Mouse (Mus musculus): ENCODE measurements around the gene Evi5. TPM values are rescaled to one million over a fixed set of nuclear protein-coding genes. Genes with fewer than 3 reads are reported as not detected.

Gene Evi5
- 54.8 and 57.4 TPM in 2 replicates for polyA plus RNA-seq (2016; fragmentation: Nextera tagmentation; extraction: Ambion mirVana)

GRCm38 (mm10) chr5:107874561-107875260 lies at the start of gene Evi5:
Gene Evi5 (minus strand): TSS chr5:107875107.
- 45% methylated on average over 4 of the region's 4 CpGs for WGBS
- Histone ChIP-seq H3K4me1 (no peaks in the 10 kb centered on the region; the same call in 1 of the 2 replicates), H3K27me3 (no peaks in the 10 kb centered on the region), H3K4me3 (replicated peaks) (no peak within 1 kb of the TSS), H3K9me3 (no peaks in the 10 kb centered on the region), H3K4me2 (no peak within 1 kb of the TSS), H3K36me3 (replicated peaks) (no peaks in the 10 kb centered on the region), H3K27ac (peak within 1 kb of the TSS; percentile 25; the same call in 1 of the 2 replicates), H3K9ac (no peak within 1 kb of the TSS)
- ATAC-seq (ENCODE audit: low FRiP score): no peak

- H3K4me1 ChIP-seq: no peaks in the 10 kb centered on the region
- no peak overlapping the region for H3K4me3 ChIP-seq (replicated peaks)
- H3K9me3 ChIP-seq: no peaks in the 10 kb centered on the region
- no peak overlapping the region for H3K27ac ChIP-seq
- ATAC-seq (ENCODE audit: low FRiP score): no peak
- H3K27me3 ChIP-seq: no peaks in the 10 kb centered on the region
- no peak overlapping the region for H3K4me2 ChIP-seq
- H3K36me3 ChIP-seq (replicated peaks): no peaks in the 10 kb centered on the region
- 78% methylated on average over 8 of the region's 8 CpGs for whole genome bisulfite sequencing
- no peak overlapping the region for H3K9ac ChIP-seq
Measured at GRCm38 (mm10) chr5:107924564-107924963, 49.7 kb upstream of the Evi5 start.

GRCm38 (mm10) chr5:107922836-107923235 lies 47.9 kb upstream of the Evi5 start:
- Histone ChIP-seq H3K27me3 (no peaks in the 10 kb centered on the region), H3K9ac (no peak overlapping the region), H3K36me3 (replicated peaks) (no peaks in the 10 kb centered on the region), H3K27ac (no peak overlapping the region), H3K9me3 (no peaks in the 10 kb centered on the region), H3K4me2 (no peak overlapping the region), H3K4me3 (replicated peaks) (no peak overlapping the region), H3K4me1 (no peaks in the 10 kb centered on the region)
- 94% methylated on average over 1 of the region's 1 CpGs for WGBS
- ATAC-seq (ENCODE audit: low FRiP score): no peak

- no peak overlapping the region for H3K4me3 ChIP-seq (replicated peaks)
- H3K9ac ChIP-seq: no peak overlapping the region
- no peak for ATAC-seq (ENCODE audit: low FRiP score)
- H3K36me3 ChIP-seq (replicated peaks): no peaks in the 10 kb centered on the region
- WGBS: 69% methylated on average over 2 of the region's 2 CpGs
- no peak overlapping the region for H3K27ac ChIP-seq
- no peaks in the 10 kb centered on the region for H3K27me3 ChIP-seq
- H3K4me2 ChIP-seq: no peak overlapping the region
- H3K9me3 ChIP-seq: no peaks in the 10 kb centered on the region
- no peaks in the 10 kb centered on the region for H3K4me1 ChIP-seq
Measured at GRCm38 (mm10) chr5:107921400-107922252, 46.7 kb upstream of the Evi5 start.

- no peak overlapping the region for H3K9ac ChIP-seq
- no peak overlapping the region for H3K27ac ChIP-seq
- peaks cover under 1% of the 10 kb centered on the region for H3K36me3 ChIP-seq (replicated peaks)
- H3K27me3 ChIP-seq: no peaks in the 10 kb centered on the region
- no peak overlapping the region for H3K4me2 ChIP-seq
- WGBS: 36% methylated on average over 4 of the region's 4 CpGs
- H3K4me3 ChIP-seq (replicated peaks): no peak overlapping the region
- H3K4me1 ChIP-seq: no peaks in the 10 kb centered on the region
- H3K9me3 ChIP-seq: no peaks in the 10 kb centered on the region
- ATAC-seq (ENCODE audit: low FRiP score): no peak
Measured at GRCm38 (mm10) chr5:107915280-107915679, 40.4 kb upstream of the Evi5 start.

- Histone ChIP-seq H3K4me1 (no peaks in the 10 kb centered on the region), H3K9ac (no peak overlapping the region), H3K4me3 (replicated peaks) (no peak overlapping the region), H3K27me3 (no peaks in the 10 kb centered on the region), H3K27ac (no peak overlapping the region), H3K36me3 (replicated peaks) (peaks cover 41% of the 10 kb centered on the region), H3K9me3 (no peaks in the 10 kb centered on the region), H3K4me2 (no peak overlapping the region)
- ATAC-seq (ENCODE audit: low FRiP score): no peak
- 94% methylated on average over 5 of the region's 5 CpGs for WGBS
Measured at GRCm38 (mm10) chr5:107911012-107911411, 36.1 kb upstream of the Evi5 start.

GRCm38 (mm10) chr5:107910084-107910616 lies 35.2 kb upstream of the Evi5 start:
- Histone ChIP-seq H3K27ac (no peak overlapping the region), H3K4me2 (no peak overlapping the region), H3K4me3 (replicated peaks) (no peak overlapping the region), H3K27me3 (no peaks in the 10 kb centered on the region), H3K9ac (no peak overlapping the region), H3K9me3 (no peaks in the 10 kb centered on the region), H3K36me3 (replicated peaks) (peaks cover 49% of the 10 kb centered on the region), H3K4me1 (no peaks in the 10 kb centered on the region)
- ATAC-seq (ENCODE audit: low FRiP score): no peak
- 70% methylated on average over 5 of the region's 5 CpGs for WGBS

GRCm38 (mm10) chr5:107909668-107910067 lies 34.8 kb upstream of the Evi5 start:
- no peaks in the 10 kb centered on the region for H3K4me1 ChIP-seq
- no peaks in the 10 kb centered on the region for H3K9me3 ChIP-seq
- H3K9ac ChIP-seq: no peak overlapping the region
- no peak overlapping the region for H3K27ac ChIP-seq
- WGBS: 82% methylated on average over 3 of the region's 3 CpGs
- no peaks in the 10 kb centered on the region for H3K27me3 ChIP-seq
- no peak for ATAC-seq (ENCODE audit: low FRiP score)
- no peak overlapping the region for H3K4me3 ChIP-seq (replicated peaks)
- peaks cover 54% of the 10 kb centered on the region for H3K36me3 ChIP-seq (replicated peaks)
- no peak overlapping the region for H3K4me2 ChIP-seq

GRCm38 (mm10) chr5:107908514-107909110 lies 33.7 kb upstream of the Evi5 start:
- no peaks in the 10 kb centered on the region for H3K4me1 ChIP-seq
- no peaks in the 10 kb centered on the region for H3K27me3 ChIP-seq
- no peak overlapping the region for H3K9ac ChIP-seq
- H3K4me3 ChIP-seq (replicated peaks): no peak overlapping the region
- 96% methylated on average over 2 of the region's 2 CpGs for WGBS
- ATAC-seq (ENCODE audit: low FRiP score): no peak
- no peaks in the 10 kb centered on the region for H3K9me3 ChIP-seq
- H3K4me2 ChIP-seq: no peak overlapping the region
- H3K27ac ChIP-seq: no peak overlapping the region
- H3K36me3 ChIP-seq (replicated peaks): peaks cover 63% of the 10 kb centered on the region

- Histone ChIP-seq H3K9me3 (no peaks in the 10 kb centered on the region), H3K27me3 (no peaks in the 10 kb centered on the region), H3K27ac (no peak overlapping the region), H3K36me3 (replicated peaks) (peaks cover 70% of the 10 kb centered on the region), H3K4me2 (no peak overlapping the region), H3K4me3 (replicated peaks) (no peak overlapping the region), H3K9ac (no peak overlapping the region), H3K4me1 (peaks cover 15% of the 10 kb centered on the region)
- no peak for ATAC-seq (ENCODE audit: low FRiP score)
- WGBS: 84% methylated on average over 3 of the region's 3 CpGs
Measured at GRCm38 (mm10) chr5:107904325-107904724, 29.4 kb upstream of the Evi5 start.

- H3K4me3 ChIP-seq (replicated peaks): peak overlapping the region; percentile 70
- H3K27ac ChIP-seq: peak overlapping the region; percentile 91
- H3K9ac ChIP-seq: peak overlapping the region; percentile 91
- H3K27me3 ChIP-seq: no peaks in the 10 kb centered on the region
- no peak; the same call in 1 of the 2 replicates for ATAC-seq (ENCODE audit: low FRiP score)
- no peaks in the 10 kb centered on the region for H3K9me3 ChIP-seq
- H3K36me3 ChIP-seq (replicated peaks): peaks cover 39% of the 10 kb centered on the region
- WGBS: under 1% methylated on average over 23 of the region's 23 CpGs
- peaks cover 15% of the 10 kb centered on the region for H3K4me1 ChIP-seq
- H3K4me2 ChIP-seq: peak overlapping the region; percentile 81
Measured at GRCm38 (mm10) chr5:107901014-107901615, 26.2 kb upstream of the Evi5 start.
